Mouse (Mus musculus): ENCODE results near the gene Rab3b.

Gene Rab3b

DNA sequence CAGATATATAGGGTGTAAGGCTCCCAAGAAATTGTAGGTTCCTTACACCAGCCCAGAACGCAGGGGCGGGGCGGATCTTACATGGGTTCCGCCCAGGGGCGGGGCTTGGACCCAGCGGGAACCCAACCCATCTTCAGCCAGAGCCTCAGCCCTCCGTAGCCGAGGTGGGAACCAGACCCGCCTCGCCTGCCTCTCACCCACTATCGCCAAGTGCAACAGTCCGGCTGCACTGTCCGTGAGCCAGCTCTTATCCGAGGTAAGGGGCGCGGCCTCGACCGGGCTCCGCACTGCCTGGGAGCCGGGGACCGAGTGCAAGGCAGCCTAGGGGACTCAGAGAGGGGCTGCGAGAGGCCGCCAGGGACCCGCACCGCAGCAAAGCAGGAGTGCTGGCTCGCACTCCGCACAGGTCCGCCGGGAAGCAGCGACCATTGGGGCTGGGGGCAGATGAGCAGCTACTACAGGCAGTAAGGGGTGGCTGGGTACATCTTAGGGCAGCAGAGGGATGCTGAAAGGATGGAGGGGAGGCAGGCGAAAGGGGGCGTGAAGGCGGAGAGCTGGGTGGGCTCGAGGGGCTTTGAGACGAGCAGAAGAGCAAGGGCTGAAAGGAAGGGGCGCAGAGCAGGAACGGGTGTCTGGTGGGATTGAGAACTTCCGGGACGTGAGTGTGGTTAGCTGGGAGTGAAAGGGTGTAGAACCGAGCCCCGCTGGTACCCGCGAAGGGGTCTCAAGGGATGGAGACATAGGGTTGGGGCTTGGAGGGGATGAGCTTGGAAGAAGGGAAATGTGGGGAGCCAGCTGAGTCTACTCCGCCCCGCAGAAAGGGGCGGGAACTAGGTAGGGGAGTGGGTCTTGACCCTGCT lies at the start of gene Rab3b:
Gene Rab3b, plus strand, starts transcription at position 101 of the 860 bp plus-strand sequence.
- DNase-seq (ENCODE audit: low spot score in 2 of 2): peak; percentile 9 to 53

DNA sequence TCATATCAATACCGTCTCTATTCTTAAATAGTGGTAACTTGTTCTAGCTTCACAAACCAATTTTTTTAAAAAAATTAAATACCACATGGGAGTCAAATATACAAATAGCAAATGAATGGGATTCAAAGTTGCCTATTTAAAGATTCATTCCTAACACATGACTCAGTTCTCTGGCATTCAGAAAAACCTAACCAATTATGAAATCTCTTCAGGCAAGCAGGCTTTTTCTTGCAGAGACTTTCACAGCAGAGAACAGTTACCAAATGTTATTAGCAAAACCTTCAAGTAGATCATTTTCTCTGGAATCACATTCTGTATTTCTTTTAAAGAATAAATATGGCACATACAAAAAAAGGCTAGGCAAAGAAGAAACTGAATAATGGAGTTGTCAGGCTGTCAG lies 48.2 kb upstream of the Rab3b start:
- no peak for DNase-seq (ENCODE audit: low spot score in 2 of 2)

DNA sequence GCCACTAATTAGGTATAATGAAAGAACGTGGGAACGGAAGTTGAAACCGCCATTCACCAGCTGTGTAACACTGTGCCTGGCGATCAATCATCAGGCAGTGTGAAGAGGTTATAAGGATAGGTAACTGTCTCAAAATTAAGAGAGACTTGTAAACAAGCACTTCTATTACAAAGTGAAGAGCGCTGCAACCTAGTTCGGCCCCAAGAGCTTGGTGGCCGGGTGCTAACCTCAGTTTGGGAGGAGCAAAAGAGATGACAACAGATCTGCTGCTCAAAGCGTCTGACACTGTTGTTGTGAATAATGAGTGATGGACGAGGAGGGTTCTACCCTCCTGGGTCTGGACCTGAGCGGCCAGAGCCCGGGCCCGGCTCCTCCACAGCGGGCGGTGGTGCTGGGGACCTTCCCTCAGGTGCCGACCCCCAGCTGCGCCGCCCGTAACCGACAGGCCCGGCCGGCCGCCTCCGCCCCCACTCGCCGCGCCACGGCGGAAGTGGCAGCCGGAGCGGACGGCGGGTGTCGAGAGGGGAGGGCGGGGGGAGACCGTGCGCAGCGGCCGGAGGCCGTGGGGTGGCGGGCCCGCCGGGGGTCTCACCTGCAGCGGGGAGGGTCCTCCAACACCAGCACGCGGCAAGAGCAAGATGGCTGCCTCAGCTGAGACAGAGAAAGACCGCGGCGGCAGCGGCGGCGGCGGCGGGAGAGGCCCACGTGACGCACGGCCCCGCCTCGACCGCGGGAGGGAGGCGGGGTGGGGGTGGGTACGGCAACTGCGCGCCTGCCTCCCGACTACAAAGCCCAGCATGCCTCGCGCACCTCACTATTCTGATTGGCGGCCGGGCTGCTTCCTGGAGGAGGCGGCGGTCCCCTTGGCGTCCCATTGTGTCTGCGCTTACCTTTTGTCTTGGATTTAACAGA lies 45.7 kb upstream of the Rab3b start, which contains the start of gene Btf3l4:
Gene Btf3l4, minus strand, starts transcription at position 699 of the 912 bp plus-strand sequence.
- peak; percentile 80 to 86 for DNase-seq (ENCODE audit: low spot score in 2 of 2)

DNA sequence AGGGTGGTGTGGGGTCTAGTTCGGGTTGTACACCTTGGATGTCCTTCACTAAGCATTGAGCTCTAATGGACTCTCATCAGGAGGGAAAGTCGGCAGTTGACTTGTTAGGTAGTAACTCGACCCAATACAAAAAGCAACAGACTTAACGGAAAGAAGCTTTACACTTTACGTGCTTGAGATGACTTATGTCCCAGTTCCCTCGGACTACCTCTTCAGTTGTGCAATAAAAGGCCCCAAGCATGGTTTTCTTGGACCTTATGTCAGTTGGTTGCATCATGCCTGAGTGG lies 45.1 kb upstream of the Rab3b start:
- DNase-seq (ENCODE audit: low spot score in 2 of 2): no peak

DNA sequence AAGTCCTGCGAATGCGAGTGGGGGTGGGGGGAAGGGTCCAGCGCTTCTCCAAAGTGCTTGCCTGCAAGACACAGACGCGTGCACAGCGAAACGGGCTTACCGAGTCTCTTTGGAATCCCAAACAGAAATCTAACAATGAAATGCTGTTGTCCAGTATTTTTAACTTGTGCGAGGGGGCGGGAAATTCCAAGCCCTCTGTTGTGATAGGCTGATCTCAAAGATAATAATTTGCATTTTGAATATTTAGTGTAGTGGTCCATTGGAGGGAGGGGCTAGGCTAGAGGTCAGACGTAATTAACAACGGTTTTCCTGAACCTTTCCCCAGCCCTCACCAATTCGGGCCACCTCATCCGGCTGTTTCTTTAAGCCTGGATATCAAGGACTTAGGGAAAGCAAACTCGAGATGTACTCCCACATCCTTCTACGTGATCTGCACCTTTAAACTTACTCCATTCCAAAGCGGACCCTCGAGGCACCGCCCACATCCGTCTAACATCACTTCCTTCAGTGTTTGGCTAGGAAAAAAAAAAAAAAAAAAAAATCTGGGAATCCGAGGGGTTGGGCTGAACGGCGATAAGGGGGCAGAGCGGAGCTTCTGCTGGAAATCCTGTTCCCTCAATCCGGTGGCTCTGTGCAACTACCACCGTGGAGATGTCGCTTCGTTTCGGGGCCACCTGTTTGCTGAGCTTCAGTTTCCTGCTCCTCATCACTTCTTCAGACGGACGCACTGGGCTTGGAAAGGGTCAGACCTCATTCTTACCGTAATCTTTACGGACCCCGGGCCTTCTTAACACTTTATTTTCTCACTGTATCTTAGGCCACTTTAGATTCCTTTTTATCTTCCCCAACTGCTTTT lies 44.5 kb upstream of the Rab3b start, which contains the start of gene Txndc12:
Gene Txndc12, plus strand, starts transcription at position 487 of the 856 bp plus-strand sequence.
- DNase-seq (ENCODE audit: low spot score in 2 of 2): peak; percentile 68 to 78

DNA sequence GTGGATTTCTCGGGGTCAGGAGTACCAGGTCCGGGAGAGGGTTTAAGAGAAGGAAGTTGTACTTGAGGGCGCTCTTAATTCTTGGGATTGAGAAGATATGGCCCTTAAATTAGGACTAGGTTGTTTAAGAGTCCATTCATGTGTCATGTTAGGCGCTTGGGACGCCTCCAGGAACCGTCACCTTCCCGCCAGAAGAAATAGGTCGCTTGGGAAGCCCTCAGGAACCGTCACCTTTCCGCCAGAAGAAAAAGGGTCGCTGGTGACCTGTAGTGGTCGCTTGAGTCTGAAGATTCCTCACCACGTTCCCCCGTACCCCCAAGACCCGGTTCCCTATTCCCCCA lies 43.9 kb upstream of the Rab3b start:
- DNase-seq (ENCODE audit: low spot score in 2 of 2): no peak

DNA sequence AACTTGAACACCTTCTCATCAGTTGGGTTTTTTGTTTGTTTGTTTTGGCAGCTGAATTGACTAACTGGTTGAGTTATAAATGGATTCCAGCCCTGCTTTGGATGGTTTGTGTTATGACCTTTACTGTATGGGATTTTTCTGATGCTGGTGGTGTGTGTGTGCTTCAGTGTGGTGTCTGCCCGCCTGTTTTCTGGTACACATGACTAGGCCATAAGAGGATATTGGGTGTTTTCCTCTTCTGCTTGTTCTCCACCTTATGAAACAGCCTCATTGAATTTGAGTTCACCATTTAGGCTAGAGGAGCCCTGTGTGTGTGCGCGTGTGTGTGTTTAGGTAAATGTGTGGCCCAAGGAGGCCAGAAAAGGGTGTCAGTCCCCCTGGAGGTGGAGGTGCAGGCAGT lies 43.4 kb upstream of the Rab3b start:
- DNase-seq (ENCODE audit: low spot score in 2 of 2): no peak

DNA sequence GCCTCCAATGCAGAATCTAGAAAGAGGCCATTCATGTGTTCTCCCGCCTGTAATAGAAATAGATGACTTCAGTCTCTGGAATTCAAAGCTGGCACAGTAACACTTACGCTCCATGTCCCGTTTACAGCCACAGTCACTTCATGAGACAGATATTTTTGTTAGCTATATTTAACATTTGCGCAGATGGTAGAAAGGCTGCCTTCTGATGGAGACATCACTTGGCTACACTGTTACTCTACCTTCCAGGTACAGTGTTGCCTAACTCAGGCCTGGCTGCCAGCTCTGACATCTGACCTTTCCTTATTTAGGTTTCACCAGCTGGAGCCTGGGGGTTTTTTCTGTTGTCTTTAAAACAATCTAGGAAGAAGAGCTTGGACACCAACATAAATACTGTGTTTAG lies 40.8 kb upstream of the Rab3b start:
- no peak for DNase-seq (ENCODE audit: low spot score in 2 of 2)

DNA sequence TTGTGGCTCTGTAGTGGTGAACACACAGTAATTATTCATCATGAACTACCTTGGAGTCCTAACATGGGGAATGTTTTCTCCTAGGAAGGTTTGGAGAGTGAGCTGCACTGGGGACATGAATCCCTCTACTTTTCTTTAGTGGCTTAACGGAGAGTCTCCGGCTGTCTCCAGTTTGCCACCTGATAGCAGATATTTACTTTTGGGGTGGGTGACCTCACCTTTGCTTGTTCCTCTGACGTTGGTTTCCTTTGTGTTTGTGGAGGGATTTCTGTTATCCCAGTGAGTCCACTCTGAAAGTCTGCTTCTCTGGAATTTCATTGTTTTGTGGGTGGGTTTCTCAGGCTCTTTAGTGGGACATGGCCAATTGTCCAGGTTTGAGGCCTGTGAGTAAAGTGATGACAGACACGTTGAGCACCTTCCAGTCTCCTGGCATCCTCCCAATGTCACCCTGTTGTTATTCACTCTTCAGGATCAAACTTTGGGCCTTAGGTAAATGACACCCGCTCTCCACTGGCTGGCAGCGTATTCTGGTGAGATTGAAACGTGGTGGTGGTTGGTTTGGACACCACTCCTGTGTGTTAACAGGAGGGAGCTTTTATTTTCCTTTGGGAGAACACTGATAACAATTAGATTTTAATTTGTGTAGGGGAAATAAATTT lies 36.8 kb upstream of the Rab3b start:
- DNase-seq (ENCODE audit: low spot score in 2 of 2): no peak

DNA sequence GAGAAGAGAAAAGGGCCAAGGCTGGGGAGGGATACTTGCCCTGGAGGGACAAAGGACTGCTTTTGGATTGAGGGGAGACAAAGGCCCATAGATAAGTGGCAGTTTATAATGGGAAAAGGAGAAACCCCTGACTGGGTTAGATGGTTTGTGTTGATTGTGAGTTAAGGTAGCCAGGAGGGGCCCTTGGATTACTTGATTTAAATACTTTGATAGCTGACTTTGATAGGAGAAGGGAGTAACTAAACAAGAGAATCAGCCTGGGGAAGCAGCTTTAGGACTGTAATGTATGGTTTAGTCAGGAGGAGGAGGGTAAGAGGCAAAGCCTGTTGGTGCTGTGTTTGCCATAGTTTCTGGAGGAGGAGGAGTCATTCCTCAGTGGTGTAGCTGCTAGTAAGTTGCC lies 35.5 kb upstream of the Rab3b start:
- DNase-seq (ENCODE audit: low spot score in 2 of 2): no peak

DNA sequence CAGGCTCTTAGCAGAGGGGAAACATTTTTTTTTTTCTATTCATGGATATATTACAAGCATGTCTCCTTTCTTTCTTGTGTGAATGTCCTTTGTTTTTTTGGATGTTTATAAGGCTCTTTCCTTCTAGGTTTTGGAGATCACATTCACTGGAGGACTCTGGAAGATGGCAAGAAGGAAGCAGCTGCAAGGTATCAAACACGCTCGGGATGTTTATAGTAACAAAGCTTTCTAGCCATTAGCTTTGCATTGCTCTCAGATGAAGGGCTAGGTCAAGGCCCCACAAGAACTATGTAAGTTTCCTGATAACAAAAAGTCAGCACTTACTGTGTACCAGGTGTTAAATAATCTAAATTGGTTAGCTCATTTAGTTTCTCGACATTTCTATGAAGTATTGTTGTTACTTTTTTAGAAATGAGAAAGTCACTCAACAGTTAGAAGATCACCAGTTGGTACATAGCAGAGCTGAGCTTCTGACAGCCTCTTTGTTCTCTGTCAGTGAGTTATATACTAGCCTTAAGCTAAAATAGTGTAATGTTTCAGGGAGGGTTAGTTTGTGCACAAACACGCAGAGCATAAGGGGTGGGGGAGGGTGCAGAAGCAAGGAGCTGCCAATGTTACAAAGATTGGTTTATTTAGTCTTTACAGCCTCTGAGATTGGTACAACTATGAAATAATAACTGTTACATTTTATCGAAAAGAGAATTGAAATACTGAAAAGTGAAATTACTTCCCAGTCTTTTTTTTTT lies 32.9 kb upstream of the Rab3b start:
- no peak for DNase-seq (ENCODE audit: low spot score in 2 of 2)

DNA sequence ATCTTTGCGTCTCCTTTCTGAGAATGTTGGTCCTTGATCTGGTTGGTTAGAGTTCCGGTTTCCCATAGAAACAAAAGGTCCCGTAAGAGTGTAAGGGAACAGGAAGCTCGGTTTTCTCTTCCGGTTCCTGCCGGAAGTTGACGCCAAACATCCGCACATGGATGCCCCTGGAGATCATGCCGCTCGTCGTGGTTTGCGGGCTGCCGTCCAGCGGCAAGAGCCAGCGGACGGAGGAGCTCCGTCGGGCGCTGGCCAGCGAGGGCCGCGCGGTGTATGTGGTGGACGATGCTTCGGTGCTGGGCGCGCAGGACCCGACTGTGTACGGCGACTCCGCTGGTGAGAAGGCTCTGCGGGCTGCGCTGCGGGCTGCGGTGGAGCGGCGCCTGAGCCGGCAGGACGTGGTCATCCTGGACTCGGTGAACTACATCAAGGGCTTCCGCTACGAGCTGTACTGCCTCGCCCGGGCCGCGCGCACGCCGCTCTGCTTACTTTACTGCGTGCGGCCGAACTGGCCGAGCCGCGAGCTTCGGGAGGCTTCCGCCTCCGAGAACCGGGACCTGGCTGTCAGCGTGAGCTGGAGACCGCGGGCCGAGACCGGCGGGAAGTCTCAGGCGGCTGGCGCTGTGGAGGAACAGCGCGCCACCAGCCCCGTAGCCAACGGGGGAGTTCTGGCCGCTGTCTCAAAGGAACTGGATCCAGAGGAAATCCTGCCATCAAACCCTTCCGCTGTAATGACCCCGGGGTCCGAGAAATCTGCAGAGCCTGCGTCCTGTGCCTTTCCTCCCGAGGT lies 31.0 kb upstream of the Rab3b start, which contains the start of gene Kti12:
Gene Kti12, plus strand, starts transcription at position 71 of the 790 bp plus-strand sequence.
- peak; percentile 73 to 76 for DNase-seq (ENCODE audit: low spot score in 2 of 2)

DNA sequence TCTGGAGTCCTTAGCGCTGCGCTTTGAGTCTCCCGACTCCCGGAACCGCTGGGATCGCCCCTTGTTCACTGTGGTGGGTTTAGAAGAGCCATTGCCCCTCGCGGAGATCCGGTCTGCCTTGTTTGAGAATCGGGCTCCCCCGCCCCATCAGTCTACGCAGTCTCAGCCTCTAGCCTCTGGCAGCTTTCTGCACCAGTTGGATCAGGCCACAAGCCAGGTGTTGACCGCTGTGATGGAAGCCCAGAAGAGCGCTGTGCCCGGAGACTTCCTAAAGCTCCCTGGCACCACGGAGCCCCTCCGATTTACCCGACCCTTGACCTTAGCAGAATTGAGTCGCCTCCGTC lies 30.4 kb upstream of the Rab3b start, which contains the start of gene A730015C16Rik:
Gene A730015C16Rik, minus strand, starts transcription at position 115 of the 344 bp plus-strand sequence.
- DNase-seq (ENCODE audit: low spot score in 2 of 2): no peak

DNA sequence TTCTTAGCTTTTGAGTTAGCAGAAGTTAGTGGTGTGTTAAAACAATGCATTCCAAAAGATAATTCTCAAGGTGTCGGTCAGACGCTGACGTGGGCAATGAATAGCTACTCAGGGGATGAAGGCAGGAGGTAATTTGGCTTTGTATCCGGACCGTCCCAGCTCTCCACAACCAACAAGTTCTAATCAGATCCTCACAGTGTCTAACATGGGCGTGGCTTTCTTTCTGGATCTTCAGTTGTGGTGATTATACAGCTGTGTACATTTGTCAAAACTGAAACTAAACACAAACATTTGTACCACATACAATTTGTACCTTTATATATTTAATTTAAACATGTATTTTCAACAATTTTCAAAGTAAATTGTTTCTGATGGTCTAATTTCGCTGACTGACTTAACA lies 12.1 kb upstream of the Rab3b start:
- DNase-seq (ENCODE audit: low spot score in 2 of 2): no peak

DNA sequence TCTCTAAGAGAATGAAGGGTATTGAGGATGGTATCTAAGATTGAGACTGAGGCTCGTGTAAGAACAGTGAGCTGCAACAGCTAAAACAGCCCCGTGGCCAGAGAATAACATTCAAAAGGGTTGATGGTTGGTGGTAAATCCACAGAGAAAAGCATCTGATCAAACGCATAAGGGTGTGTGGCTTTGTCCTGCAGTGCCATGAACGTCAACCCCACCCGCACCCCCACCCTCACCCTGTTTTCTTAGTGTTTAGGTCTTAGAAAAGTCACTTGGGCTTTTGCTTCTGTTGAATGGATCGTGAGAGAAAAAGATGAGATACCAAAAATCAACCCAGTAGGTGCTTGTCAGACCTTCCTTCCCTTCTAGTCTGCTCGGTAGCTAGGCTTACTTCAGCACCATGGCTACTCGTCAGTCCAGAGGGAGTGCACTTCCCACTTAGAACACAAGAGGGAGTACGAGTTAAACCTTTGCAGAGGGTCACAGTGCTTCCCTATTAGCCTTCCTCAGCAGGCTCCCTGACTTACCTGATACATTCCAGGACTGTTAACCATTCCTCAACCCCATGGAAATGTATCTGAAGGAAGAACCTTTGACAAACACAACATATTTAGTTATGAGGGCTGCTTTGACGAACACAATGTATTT lies 9.0 kb upstream of the Rab3b start:
- DNase-seq (ENCODE audit: low spot score in 2 of 2): peak; percentile 63 to 68

DNA sequence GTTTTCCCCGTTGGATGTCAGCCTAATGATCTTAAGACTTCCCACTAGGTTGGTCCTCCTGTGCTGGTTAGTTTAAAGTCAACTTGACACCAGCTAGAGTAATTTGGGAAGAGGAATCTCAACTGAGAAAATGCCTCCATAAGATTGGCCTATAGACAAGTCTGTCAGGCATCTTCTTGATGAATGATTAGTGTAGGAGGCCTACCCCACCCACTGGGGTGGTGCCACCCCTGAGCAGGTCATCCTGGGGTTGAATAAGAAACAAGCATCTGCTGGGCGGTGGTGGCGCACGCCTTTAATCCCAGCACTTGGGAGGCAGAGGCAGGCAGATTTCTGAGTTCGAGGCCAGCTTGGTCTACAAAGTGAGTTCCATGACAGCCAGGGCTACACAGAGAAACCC lies 5.1 kb upstream of the Rab3b start:
- DNase-seq (ENCODE audit: low spot score in 2 of 2): no peak

DNA sequence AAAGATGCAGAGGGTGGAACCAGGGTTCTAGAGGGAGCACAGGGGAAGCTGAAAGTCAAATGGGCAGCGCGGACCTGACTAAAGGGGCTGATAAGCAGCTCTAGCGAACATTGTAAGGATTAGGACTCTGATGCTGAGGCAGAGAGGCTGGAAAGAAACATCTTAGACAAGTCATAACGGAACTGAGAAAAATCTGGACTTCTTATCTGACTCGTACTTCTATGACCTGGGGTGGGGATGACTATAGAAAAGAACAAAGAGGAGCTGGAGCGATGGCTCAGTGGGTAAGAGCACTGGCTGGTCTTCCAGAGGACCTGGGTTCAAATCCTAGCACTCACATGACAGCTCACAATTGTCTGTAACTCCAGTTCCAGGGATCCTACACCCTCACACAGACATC lies 962 bp upstream of the Rab3b start:
- no peak for DNase-seq (ENCODE audit: low spot score in 2 of 2)

DNA sequence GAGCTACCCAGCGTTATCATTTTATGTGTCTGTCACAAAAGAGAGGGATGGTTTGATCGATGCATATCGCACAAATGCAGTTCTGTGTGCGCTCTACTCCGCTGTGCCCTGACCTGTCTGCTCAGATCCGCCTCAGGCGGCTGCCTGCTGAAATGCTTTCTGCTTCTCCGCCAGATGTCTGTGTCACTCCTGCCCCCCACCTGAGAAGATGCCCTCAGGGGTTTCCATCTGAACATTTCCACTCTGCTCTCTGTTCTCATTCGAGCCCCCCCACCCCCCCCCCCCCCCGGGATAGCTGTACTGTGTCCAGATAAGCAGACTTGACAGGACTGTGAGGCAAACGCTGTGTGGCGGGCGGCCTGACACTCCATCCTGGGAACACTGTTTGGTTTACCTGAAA lies 5.0 kb downstream of the Rab3b start:
- no peak for DNase-seq (ENCODE audit: low spot score in 2 of 2)

DNA sequence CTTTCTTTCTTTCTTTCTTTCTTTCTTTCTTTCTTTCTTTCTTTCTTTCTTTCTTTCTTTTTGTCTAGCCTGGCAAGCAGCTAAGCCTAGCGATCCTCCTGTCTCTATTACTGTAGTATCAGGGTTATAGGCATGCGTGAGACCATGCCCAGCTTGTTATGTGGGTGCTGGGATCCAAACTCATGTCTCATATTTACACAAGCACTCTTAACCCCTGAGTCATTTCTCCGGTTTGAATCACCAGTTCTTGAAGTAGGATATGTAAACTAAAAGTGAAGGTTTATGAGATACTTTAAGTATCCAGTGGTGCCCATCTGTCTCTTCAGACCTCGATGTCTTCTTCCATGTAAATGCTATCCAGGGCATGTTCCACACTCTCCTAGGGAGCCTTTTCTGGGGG lies 8.6 kb downstream of the Rab3b start:
- no peak for DNase-seq (ENCODE audit: low spot score in 2 of 2)
